Comparison of ENCODE assay signal across 12 mouse cellular contexts in the genomic region with DNA sequence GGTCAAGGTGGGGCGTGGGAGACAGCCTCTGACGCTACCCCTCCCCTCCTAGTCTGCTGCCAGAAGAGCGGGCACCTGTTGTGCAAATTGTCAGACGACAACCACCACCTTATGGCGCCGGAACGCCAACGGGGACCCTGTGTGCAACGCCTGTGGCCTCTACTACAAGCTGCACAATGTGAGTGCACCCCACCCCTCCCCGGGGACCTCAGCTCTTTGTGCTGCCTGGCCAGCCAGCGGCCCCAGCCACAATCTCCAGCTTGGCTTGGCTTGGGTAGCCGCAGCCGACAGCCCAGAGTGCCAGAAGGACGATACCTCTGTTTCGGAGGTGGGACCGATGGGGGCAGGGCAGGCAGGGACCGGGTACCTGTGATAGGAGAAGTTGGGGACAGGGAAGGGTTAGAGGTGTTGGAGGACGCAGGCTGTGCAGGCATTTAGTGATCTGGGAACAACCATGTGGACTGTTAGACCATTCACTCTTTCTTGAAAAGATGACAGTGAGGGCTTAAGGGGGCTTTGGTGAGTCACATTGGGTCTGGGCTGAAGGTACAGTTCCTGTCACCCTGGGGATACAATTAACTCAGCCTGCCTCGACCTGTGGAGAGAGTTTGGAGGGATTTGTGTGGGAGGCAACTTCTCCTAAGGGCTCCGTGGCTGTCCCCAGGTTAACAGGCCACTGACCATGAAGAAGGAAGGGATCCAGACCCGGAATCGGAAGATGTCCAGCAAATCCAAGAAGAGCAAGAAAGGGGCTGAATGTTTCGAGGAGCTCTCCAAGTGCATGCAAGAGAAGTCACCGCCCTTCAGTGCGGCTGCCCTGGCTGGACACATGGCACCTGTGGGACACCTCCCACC. TPM values are rescaled to one million over a fixed set of nuclear protein-coding genes. Genes with fewer than 3 reads are reported as not detected.
DNase-seq lines count a peak whose midpoint lies in the region; ATAC-seq lines count a peak whose summit lies in the region.
"Had no signal": no experiment of that assay in that cellular context is flagged by ENCODE, and none has a peak within 500 bp of the region (broad histone marks: within the 10 kb centered on the region; RNA-seq: fewer than 3 reads in every experiment).

No protein-coding gene starts in this region.

- no peaks in the 10 kb centered on the region for H3K9me3 ChIP-seq in midbrain, embryonic 12.5 days
- no peaks in the 10 kb centered on the region for H3K9me3 ChIP-seq in midbrain, embryonic 13.5 days
- no peaks in the 10 kb centered on the region for H3K9me3 ChIP-seq in heart, embryonic 10.5 days
- no peaks in the 10 kb centered on the region for H3K9me3 ChIP-seq in limb, embryonic 11.5 days (ENCODE audit: control insufficient read depth, low read length)
- H3K9me3 ChIP-seq: limb, embryonic 12.5 days had no signal

- WGBS in midbrain, embryonic 12.5 days, result 5% methylated on average over 25 of the region's 25 CpGs
- 5% methylated on average over 25 of the region's 25 CpGs for WGBS in midbrain, embryonic 13.5 days
- 24% methylated on average over 25 of the region's 25 CpGs for WGBS in heart, embryonic 10.5 days
- 11% methylated on average over 25 of the region's 25 CpGs for WGBS in limb, embryonic 11.5 days

- intact Hi-C loops in gastrocnemius, postnatal 14 days (cut with DNase I; ENCODE audit: low total_unique reads), result loop anchor here (5.0 kb wide), 1 partner anchor 38 kb away; no protein-coding TSS in a partner anchor

- H3K9ac ChIP-seq in midbrain, embryonic 12.5 days (replicated peaks), result no peak overlapping the region
- no peak overlapping the region for H3K9ac ChIP-seq in midbrain, embryonic 13.5 days (replicated peaks)
- H3K9ac ChIP-seq in limb, embryonic 11.5 days (ENCODE audit: low read length), result no peak overlapping the region
- H3K9ac ChIP-seq: limb, embryonic 12.5 days had no signal

- peak overlapping the region; percentile 6; the same call in 1 of the 2 replicates for H3K4me2 ChIP-seq in midbrain, embryonic 12.5 days (replicated peaks)
- H3K4me2 ChIP-seq in midbrain, embryonic 13.5 days (replicated peaks), result no peak overlapping the region
- H3K4me2 ChIP-seq in limb, embryonic 11.5 days (ENCODE audit: low read depth, severe bottlenecking), result no peak overlapping the region
- H3K4me2 ChIP-seq: limb, embryonic 12.5 days had no signal

- H3K36me3 ChIP-seq in midbrain, embryonic 12.5 days, result no peaks in the 10 kb centered on the region
- H3K36me3 ChIP-seq in midbrain, embryonic 13.5 days, result no peaks in the 10 kb centered on the region
- H3K36me3 ChIP-seq in heart, embryonic 10.5 days, result peaks cover 14% of the 10 kb centered on the region; the same call in 1 of the 2 replicates
- H3K36me3 ChIP-seq in limb, embryonic 11.5 days (ENCODE audit: control insufficient read depth, insufficient read depth, low read length), result no peaks in the 10 kb centered on the region
- H3K36me3 ChIP-seq: limb, embryonic 12.5 days had no signal

- H3K27me3 ChIP-seq in midbrain, embryonic 12.5 days, result peaks cover 93% of the 10 kb centered on the region
- H3K27me3 ChIP-seq in midbrain, embryonic 13.5 days, result peaks cover 95% of the 10 kb centered on the region
- H3K27me3 ChIP-seq in heart, embryonic 10.5 days (ENCODE audit: insufficient read depth, poor library complexity, severe bottlenecking), result peaks cover 93% of the 10 kb centered on the region
- H3K27me3 ChIP-seq in limb, embryonic 11.5 days (ENCODE audit: control insufficient read depth, insufficient read depth, low read length), result peaks cover 62% of the 10 kb centered on the region

- no peak overlapping the region for H3K4me3 ChIP-seq in midbrain, embryonic 12.5 days
- H3K4me3 ChIP-seq in midbrain, embryonic 13.5 days (replicated peaks), result no peak overlapping the region
- H3K4me3 ChIP-seq in heart, embryonic 10.5 days, result peak overlapping the region; percentile 10; the same call in 1 of the 2 replicates
- no peak overlapping the region for H3K4me3 ChIP-seq in limb, embryonic 11.5 days (ENCODE audit: low read depth, low read length)
- H3K4me3 ChIP-seq: limb, embryonic 12.5 days had no signal

- no peak for ATAC-seq in midbrain, embryonic 12.5 days (ENCODE audit: low FRiP score, low read depth)
- no peak for ATAC-seq in midbrain, embryonic 13.5 days
- ATAC-seq in limb, embryonic 11.5 days (ENCODE audit: insufficient number of reproducible peaks, low FRiP score, low TSS enrichment, low read depth), result no peak

- peak; percentile 39 for DNase-seq in gastrocnemius, postnatal 10 days
- no peak for DNase-seq in gastrocnemius, postnatal 14 days
- no peak for DNase-seq in heart, embryonic 10.5 days (ENCODE audit: low spot score)
- DNase-seq in limb, embryonic 11.5 days (ENCODE audit: low spot score), result peak; percentile 38
- DNase-seq in thymus, postnatal 36 days, result no peak
- DNase-seq in urinary bladder, adult 2 months (ENCODE audit: low spot score), result no peak
- DNase-seq: cerebellum, adult 8-10 months had no signal

- H3K4me1 ChIP-seq in midbrain, embryonic 12.5 days, result peaks cover 10% of the 10 kb centered on the region; the same call in 1 of the 2 replicates
- H3K4me1 ChIP-seq in midbrain, embryonic 13.5 days (replicated peaks), result peaks cover 35% of the 10 kb centered on the region
- peaks cover 47% of the 10 kb centered on the region for H3K4me1 ChIP-seq in heart, embryonic 10.5 days
- H3K4me1 ChIP-seq in limb, embryonic 11.5 days (ENCODE audit: control insufficient read depth, insufficient read depth, low read length), result no peaks in the 10 kb centered on the region

- no peak overlapping the region for H3K27ac ChIP-seq in midbrain, embryonic 12.5 days (replicated peaks)
- H3K27ac ChIP-seq in midbrain, embryonic 13.5 days, result no peak overlapping the region
- H3K27ac ChIP-seq in heart, embryonic 10.5 days, result peak overlapping the region; percentile 57
- no peak overlapping the region for H3K27ac ChIP-seq in limb, embryonic 11.5 days (replicated peaks; ENCODE audit: low read depth, low read length)
- H3K27ac ChIP-seq: limb, embryonic 12.5 days; stomach, postnatal 0 days had no signal

RNA-seq across cellular contexts. Expression of gene Gata2, which starts 11.1 kb away (rescaled TPM):
- total RNA-seq in gastrocnemius, postnatal 10 days (2021), result 1 to 10 TPM; 5.7 to 6.0 TPM
- 1 to 10 TPM; 5.4 to 7.4 TPM for total RNA-seq in gastrocnemius, postnatal 14 days (2021)
- polyA plus RNA-seq in midbrain, embryonic 12.5 days (2016; fragmentation: Nextera tagmentation; extraction: Ambion mirVana), result 38.7 and 45.5 TPM in 2 replicates
- 25.7 and 38.1 TPM in 2 replicates for polyA plus RNA-seq in midbrain, embryonic 13.5 days (2015; fragmentation: Nextera tagmentation; extraction: Ambion mirVana)
- polyA plus RNA-seq in heart, embryonic 10.5 days (2016; fragmentation: Nextera tagmentation; extraction: Ambion mirVana), result 24.5 and 24.8 TPM in 2 replicates
- polyA plus RNA-seq in limb, embryonic 11.5 days (2014; fragmentation: Nextera tagmentation; extraction: Ambion mirVana), result 1.9 and 4.0 TPM in 2 replicates
- 41.4 and 55.5 TPM in 2 replicates for polyA plus RNA-seq in urinary bladder, adult 2 months (2012; rRNA removed)

RNA-seq across cellular contexts. Expression of gene Dnajb8, which starts 17.3 kb away (rescaled TPM):
- total RNA-seq in gastrocnemius, postnatal 10 days (2021), result not detected
- not detected for total RNA-seq in gastrocnemius, postnatal 14 days (2021)
- not detected in 2 replicates for polyA plus RNA-seq in midbrain, embryonic 12.5 days (2016; fragmentation: Nextera tagmentation; extraction: Ambion mirVana)
- polyA plus RNA-seq in midbrain, embryonic 13.5 days (2015; fragmentation: Nextera tagmentation; extraction: Ambion mirVana), result not detected in 2 replicates
- not detected in 2 replicates for polyA plus RNA-seq in heart, embryonic 10.5 days (2016; fragmentation: Nextera tagmentation; extraction: Ambion mirVana)
- polyA plus RNA-seq in limb, embryonic 11.5 days (2014; fragmentation: Nextera tagmentation; extraction: Ambion mirVana), result not detected in 2 replicates
- not detected in 2 replicates for polyA plus RNA-seq in urinary bladder, adult 2 months (2012; rRNA removed)
- polyA plus RNA-seq: intestine, embryonic 14.5 days; limb, embryonic 12.5 days; stomach, postnatal 0 days had no signal

Comparison
In these comparisons a context has a peak if more than half of its experiments do, and no peak if none do; other contexts are left out.
1. DNase-seq: peak in gastrocnemius, postnatal 10 days (single experiment) and limb, embryonic 11.5 days (single experiment); none in gastrocnemius, postnatal 14 days (single experiment), heart, embryonic 10.5 days (single experiment), thymus, postnatal 36 days (0 of 2) and urinary bladder, adult 2 months (single experiment).